Mouse (Mus musculus) forebrain, embryonic 14.5 days (tissue): ENCODE data around the gene Kalrn. TPM values are rescaled to one million over a fixed set of nuclear protein-coding genes. Genes with fewer than 3 reads are reported as not detected.

ENCODE experiments used
- ATAC-seq: fragments of 200-750 bp; cut with Nextera tagmentation; 2 replicates; pipeline ENCODE4 v1.8.0; 2017; ENCODE audit warnings: mild to moderate bottlenecking, moderate library complexity
- DNase-seq: peaks from one replicate; pipeline ENCODE4 v3.0.0-alpha.2; 2015; ENCODE audit warnings: low spot score
- H3K27ac ChIP-seq: fragments of 300-500 bp; sonication (generic); 2 replicates; pipeline ENCODE4 v1.5.1; 2014; ENCODE audit warnings: low read depth, mild to moderate bottlenecking, control low read depth, low read length, moderate library complexity
- H3K27me3 ChIP-seq: fragments of 300-500 bp; sonication (generic); replicated peaks from 2 replicates; pipeline ENCODE4 v1.6.1; 2014; ENCODE audit warnings: low read length, control low read depth, mixed read lengths; ENCODE audit not compliant: control insufficient read depth, insufficient read depth
- H3K36me3 ChIP-seq: fragments of 300-500 bp; sonication (generic); 2 replicates; pipeline ENCODE4 v1.6.1; 2014; ENCODE audit warnings: low read length, control low read depth; ENCODE audit not compliant: control insufficient read depth, insufficient read depth
- H3K4me1 ChIP-seq: fragments of 300-500 bp; sonication (generic); 2 replicates; pipeline ENCODE4 v1.6.1; 2014; ENCODE audit warnings: antibody characterized with exemption, low read length, control low read depth; ENCODE audit not compliant: control insufficient read depth, insufficient read depth
- H3K4me2 ChIP-seq: fragments of 300-500 bp; sonication (generic); 2 replicates; pipeline ENCODE4 v1.6.1; 2014; ENCODE audit warnings: mild to moderate bottlenecking, control low read depth, low read length
- H3K4me3 ChIP-seq: fragments of 300-500 bp; sonication (generic); 2 replicates; pipeline ENCODE4 v1.5.1; 2014; ENCODE audit warnings: low read depth, low read length, control low read depth
- H3K9ac ChIP-seq: fragments of 300-500 bp; sonication (generic); 2 replicates; pipeline ENCODE4 v1.6.1; 2014; ENCODE audit warnings: mild to moderate bottlenecking, low read length, control low read depth, moderate library complexity
- H3K9me3 ChIP-seq: fragments of 300-500 bp; sonication (generic); replicated peaks from 2 replicates; pipeline ENCODE4 v1.6.1; 2016; ENCODE audit warnings: low read length, control low read depth, mixed read lengths; ENCODE audit not compliant: control insufficient read depth
- WGBS: fragments of 180-500 bp; shearing (Covaris S2); extraction: QIAGEN DNeasy Blood & Tissue Kit; methylation state at CpG from one replicate; pipeline ENCODE4 v1.1.7; 2014; 5-methylcytosine and 5-hydroxymethylcytosine counted together
- polyA plus RNA-seq: library from polyadenylated mRNA; unstranded; fragments of >200 nt; fragmentation: Nextera tagmentation; extraction: Ambion mirVana; gene quantifications from 2 replicates; pipeline ENCODE4 v1.2.1, GENCODE M21; 2014

The Kalrn gene
- polyA plus RNA-seq, 1 experiment from 2014 or later: 19.7 TPM

GRCm38 (mm10) chr16:34525205-34525604 is 48.1 kb downstream of the Kalrn start:
- Histone ChIP-seq H3K27me3 (no peaks in the 10 kb centered on the region), H3K9ac (no peak overlapping the region), H3K27ac (no peak overlapping the region), H3K4me1 (no peaks in the 10 kb centered on the region), H3K4me3 (no peak overlapping the region), H3K4me2 (no peak overlapping the region), H3K36me3 (no peaks in the 10 kb centered on the region), H3K9me3 (no peaks in the 10 kb centered on the region)
- DNase-seq (no peak), ATAC-seq (no peak)
- 80% methylated on average over 3 of the region's 3 CpGs for WGBS

- no peak overlapping the region for H3K4me3 ChIP-seq
- ATAC-seq (peak; percentile 48; the same call in 1 of the 2 replicates), DNase-seq (peak; percentile 55)
- no peaks in the 10 kb centered on the region for H3K36me3 ChIP-seq
- peaks cover 17% of the 10 kb centered on the region; the same call in 1 of the 2 replicates for H3K4me1 ChIP-seq
- H3K27ac ChIP-seq: peak overlapping the region; percentile 34; the same call in 1 of the 2 replicates
- no peak overlapping the region for H3K4me2 ChIP-seq
- no peak overlapping the region for H3K9ac ChIP-seq
- 7% methylated on average over 5 of the region's 5 CpGs for WGBS
- H3K27me3 ChIP-seq: no peaks in the 10 kb centered on the region
- no peaks in the 10 kb centered on the region for H3K9me3 ChIP-seq
These were observed 52.3 kb downstream of the Kalrn start for GRCm38 (mm10) chr16:34521061-34521460.

DNA sequence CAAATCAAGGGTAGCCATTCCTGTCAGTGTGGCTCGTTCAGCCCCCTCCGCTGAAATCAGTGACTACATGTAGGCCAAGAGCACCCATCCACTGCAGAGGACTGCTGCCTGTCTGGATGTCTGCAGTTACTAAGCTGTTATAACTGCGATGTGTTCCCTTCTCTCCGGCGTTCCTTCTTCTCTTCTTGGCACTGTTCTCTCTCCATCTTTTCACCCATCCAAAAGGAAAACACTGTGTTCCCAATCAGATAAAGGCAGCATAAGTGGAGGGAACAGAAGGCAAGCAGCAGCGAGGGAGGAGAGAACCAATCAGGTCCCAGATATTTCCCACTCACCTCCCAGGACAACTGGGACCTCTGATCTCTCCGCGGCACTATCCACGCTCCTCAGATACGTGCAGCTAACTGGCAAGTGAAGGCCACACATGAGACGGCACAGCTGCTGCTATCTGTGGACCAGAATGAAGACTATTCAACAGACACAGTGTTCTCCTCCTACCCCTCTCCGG is 56.4 kb downstream of the Kalrn start:
- Histone ChIP-seq H3K9ac (no peak overlapping the region), H3K27ac (peak overlapping the region; percentile 40; the same call in 1 of the 2 replicates), H3K4me1 (peaks cover 37% of the 10 kb centered on the region), H3K4me3 (no peak overlapping the region), H3K36me3 (no peaks in the 10 kb centered on the region), H3K4me2 (no peak overlapping the region; the same call in 1 of the 2 replicates), H3K27me3 (no peaks in the 10 kb centered on the region), H3K9me3 (no peaks in the 10 kb centered on the region)
- peak; percentile 53 for DNase-seq
- WGBS: 63% methylated on average over 12 of the region's 12 CpGs
- peak; percentile 32; the same call in 1 of the 2 replicates for ATAC-seq

- Histone ChIP-seq H3K4me2 (no peak overlapping the region), H3K36me3 (no peaks in the 10 kb centered on the region), H3K9ac (no peak overlapping the region), H3K27ac (no peak overlapping the region), H3K4me1 (peaks cover 37% of the 10 kb centered on the region), H3K9me3 (no peaks in the 10 kb centered on the region), H3K27me3 (no peaks in the 10 kb centered on the region), H3K4me3 (no peak overlapping the region)
- DNase-seq (no peak), ATAC-seq (no peak)
- whole genome bisulfite sequencing: 79% methylated on average over 4 of the region's 4 CpGs
These were observed 57.8 kb downstream of the Kalrn start for GRCm38 (mm10) chr16:34515485-34515884.

GRCm38 (mm10) chr16:34513956-34514593 is 59.3 kb downstream of the Kalrn start:
- H3K4me2 ChIP-seq: no peak overlapping the region
- WGBS: 51% methylated on average over 13 of the region's 13 CpGs
- no peak overlapping the region for H3K4me3 ChIP-seq
- peak overlapping the region; percentile 41 for H3K9ac ChIP-seq
- H3K27ac ChIP-seq: peak overlapping the region; percentile 58
- no peaks in the 10 kb centered on the region for H3K36me3 ChIP-seq
- H3K27me3 ChIP-seq: no peaks in the 10 kb centered on the region
- peaks cover 37% of the 10 kb centered on the region for H3K4me1 ChIP-seq
- ATAC-seq: peak; percentile 49
- H3K9me3 ChIP-seq: no peaks in the 10 kb centered on the region
- DNase-seq: peak; percentile 42

GRCm38 (mm10) chr16:34512326-34512725 is 61.0 kb downstream of the Kalrn start:
- Histone ChIP-seq H3K4me3 (no peak overlapping the region), H3K9me3 (no peaks in the 10 kb centered on the region), H3K27ac (no peak overlapping the region; the same call in 1 of the 2 replicates), H3K4me1 (peaks cover 29% of the 10 kb centered on the region), H3K27me3 (no peaks in the 10 kb centered on the region), H3K9ac (no peak overlapping the region), H3K36me3 (no peaks in the 10 kb centered on the region), H3K4me2 (no peak overlapping the region)
- DNase-seq (no peak), ATAC-seq (no peak)
- WGBS: 66% methylated on average over 4 of the region's 4 CpGs

DNA sequence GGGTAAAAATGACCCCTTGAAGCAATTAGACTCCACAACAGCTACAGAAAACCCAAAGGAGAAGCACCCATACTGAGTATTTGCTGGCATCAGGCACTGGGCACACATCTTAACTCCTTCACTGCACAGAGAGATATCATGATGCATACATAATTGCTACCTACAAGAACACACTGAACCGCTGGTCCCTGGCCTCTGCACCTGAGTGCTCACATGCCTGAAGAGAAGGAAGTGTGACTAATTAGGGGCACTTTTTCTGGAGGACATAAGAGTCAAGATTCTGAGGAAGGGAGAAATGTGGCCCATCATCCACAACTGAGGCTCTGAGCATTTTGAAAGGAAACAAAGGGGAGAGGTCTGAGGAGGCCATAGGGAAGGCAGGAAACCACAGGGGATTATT is 65.2 kb downstream of the Kalrn start:
- Histone ChIP-seq H3K27me3 (no peaks in the 10 kb centered on the region), H3K9me3 (no peaks in the 10 kb centered on the region), H3K36me3 (no peaks in the 10 kb centered on the region), H3K27ac (no peak overlapping the region), H3K4me1 (peaks cover 6% of the 10 kb centered on the region), H3K4me2 (no peak overlapping the region), H3K9ac (no peak overlapping the region), H3K4me3 (no peak overlapping the region)
- no peak for DNase-seq
- 65% methylated on average over 1 of the region's 1 CpGs for WGBS
- ATAC-seq: no peak

GRCm38 (mm10) chr16:34506048-34506447 is 67.3 kb downstream of the Kalrn start:
- H3K4me2 ChIP-seq: no peak overlapping the region
- H3K36me3 ChIP-seq: no peaks in the 10 kb centered on the region
- no peak overlapping the region for H3K9ac ChIP-seq
- H3K9me3 ChIP-seq: no peaks in the 10 kb centered on the region
- ATAC-seq (no peak), DNase-seq (no peak)
- H3K4me3 ChIP-seq: no peak overlapping the region
- H3K27ac ChIP-seq: no peak overlapping the region
- no peaks in the 10 kb centered on the region; the same call in 1 of the 2 replicates for H3K4me1 ChIP-seq
- 80% methylated on average over 2 of the region's 2 CpGs for WGBS
- H3K27me3 ChIP-seq: no peaks in the 10 kb centered on the region

- Histone ChIP-seq H3K9ac (no peak overlapping the region), H3K36me3 (no peaks in the 10 kb centered on the region), H3K4me2 (no peak overlapping the region), H3K27ac (no peak overlapping the region), H3K9me3 (no peaks in the 10 kb centered on the region), H3K27me3 (no peaks in the 10 kb centered on the region), H3K4me3 (no peak overlapping the region), H3K4me1 (no peaks in the 10 kb centered on the region)
- 89% methylated on average over 10 of the region's 10 CpGs for WGBS
- no peak for DNase-seq
- no peak for ATAC-seq
These were observed 69.1 kb downstream of the Kalrn start for GRCm38 (mm10) chr16:34504250-34504649.
